Mouse (Mus musculus): ENCODE measurements around the gene Asap3.

Gene Asap3

GRCm38 (mm10) chr4:136206033-136206893 lies at the start of gene Asap3:
Asap3 (plus strand) TSS chr4:136206365.
- peak; percentile 94 for DNase-seq (ENCODE audit: low spot score)

- no peak for DNase-seq (ENCODE audit: low spot score)
These were observed 47.7 kb upstream of the Asap3 start for GRCm38 (mm10) chr4:136158498-136158897.

- peak; percentile 45 for DNase-seq (ENCODE audit: low spot score)
These were observed 46.3 kb upstream of the Asap3 start for GRCm38 (mm10) chr4:136159802-136160397.

GRCm38 (mm10) chr4:136163448-136163847 lies 42.7 kb upstream of the Asap3 start:
- DNase-seq (ENCODE audit: low spot score) = peak; percentile 65

GRCm38 (mm10) chr4:136164981-136165380 lies 41.2 kb upstream of the Asap3 start:
- DNase-seq (ENCODE audit: low spot score) = no peak

- no peak for DNase-seq (ENCODE audit: low spot score)
These were observed 38.5 kb upstream of the Asap3 start for GRCm38 (mm10) chr4:136167701-136168100.

GRCm38 (mm10) chr4:136170401-136170800 lies 35.8 kb upstream of the Asap3 start:
- no peak for DNase-seq (ENCODE audit: low spot score)

GRCm38 (mm10) chr4:136171455-136171854 lies 34.7 kb upstream of the Asap3 start:
- no peak for DNase-seq (ENCODE audit: low spot score)

GRCm38 (mm10) chr4:136172011-136172541 lies 34.1 kb upstream of the Asap3 start, which contains the start of gene E2f2:
E2f2 (plus strand) TSS chr4:136172394.
- no peak for DNase-seq (ENCODE audit: low spot score)

GRCm38 (mm10) chr4:136172542-136173209 lies 33.5 kb upstream of the Asap3 start:
- peak; percentile 63 for DNase-seq (ENCODE audit: low spot score)

GRCm38 (mm10) chr4:136173210-136173715 lies 32.9 kb upstream of the Asap3 start:
- no peak for DNase-seq (ENCODE audit: low spot score)

- no peak for DNase-seq (ENCODE audit: low spot score)
These were observed 31.7 kb upstream of the Asap3 start for GRCm38 (mm10) chr4:136174216-136175193.

GRCm38 (mm10) chr4:136176022-136176552 lies 30.1 kb upstream of the Asap3 start:
- no peak for DNase-seq (ENCODE audit: low spot score)

GRCm38 (mm10) chr4:136177244-136177611 lies 28.9 kb upstream of the Asap3 start:
- DNase-seq (ENCODE audit: low spot score) = no peak

- DNase-seq (ENCODE audit: low spot score) = no peak
These were observed 28.3 kb upstream of the Asap3 start for GRCm38 (mm10) chr4:136177612-136178474.

GRCm38 (mm10) chr4:136178475-136178921 lies 27.7 kb upstream of the Asap3 start:
- DNase-seq (ENCODE audit: low spot score) = no peak

- no peak for DNase-seq (ENCODE audit: low spot score)
These were observed 26.7 kb upstream of the Asap3 start for GRCm38 (mm10) chr4:136179456-136179855.

GRCm38 (mm10) chr4:136179998-136180397 lies 26.2 kb upstream of the Asap3 start:
- DNase-seq (ENCODE audit: low spot score) = peak; percentile 67

GRCm38 (mm10) chr4:136180408-136181330 lies 25.5 kb upstream of the Asap3 start:
- peak; percentile 89 for DNase-seq (ENCODE audit: low spot score)

Measured in ovary, adult 18-20 months (tissue).